Mouse (Mus musculus): ENCODE measurements at regions not wholly inside any gene's neighbourhood (a gene's known extent, or its start where the extent isn't known, plus 50 kb on each side); places are given as distances from the start of the nearest gene placed in this dataset.

DNA sequence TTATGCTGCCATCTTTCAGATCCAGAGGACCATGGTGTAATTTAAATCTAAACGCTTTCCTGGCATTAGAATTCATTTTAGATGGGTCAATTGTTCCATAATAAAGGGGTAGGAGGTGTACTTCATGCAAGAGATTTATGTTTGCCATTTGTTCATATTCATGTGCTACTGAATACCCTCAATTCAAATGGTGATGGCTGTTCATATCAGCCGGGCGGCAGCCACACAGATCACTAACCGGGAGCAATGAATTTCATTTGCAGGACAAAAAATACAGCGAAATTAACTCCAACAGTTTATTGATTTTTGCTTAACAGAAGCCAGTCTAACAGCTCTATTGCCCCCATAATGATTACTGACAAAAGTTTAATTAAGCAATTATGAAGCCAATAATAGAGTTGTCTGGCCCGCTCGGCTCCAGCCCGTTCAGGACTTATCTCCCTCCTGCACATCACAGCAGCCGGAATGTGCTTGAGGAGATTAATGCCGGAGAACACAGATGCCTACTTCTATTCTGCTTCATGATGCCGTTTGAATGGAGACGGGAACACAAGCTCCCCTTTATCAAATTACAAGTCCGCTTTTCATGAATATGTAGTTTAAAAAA, 330.3 kb upstream of the Irx2 start:
- TF ChIP-seq CTCF (conservative IDR thresholded peaks at IDR 0.05; ENCODE audit: low read length) = no peak
- TF ChIP-seq POU5F1 (IDR thresholded peaks at IDR 0.05; ENCODE audit: borderline replicate concordance, low read length) = no peak
